In the genomic region with DNA sequence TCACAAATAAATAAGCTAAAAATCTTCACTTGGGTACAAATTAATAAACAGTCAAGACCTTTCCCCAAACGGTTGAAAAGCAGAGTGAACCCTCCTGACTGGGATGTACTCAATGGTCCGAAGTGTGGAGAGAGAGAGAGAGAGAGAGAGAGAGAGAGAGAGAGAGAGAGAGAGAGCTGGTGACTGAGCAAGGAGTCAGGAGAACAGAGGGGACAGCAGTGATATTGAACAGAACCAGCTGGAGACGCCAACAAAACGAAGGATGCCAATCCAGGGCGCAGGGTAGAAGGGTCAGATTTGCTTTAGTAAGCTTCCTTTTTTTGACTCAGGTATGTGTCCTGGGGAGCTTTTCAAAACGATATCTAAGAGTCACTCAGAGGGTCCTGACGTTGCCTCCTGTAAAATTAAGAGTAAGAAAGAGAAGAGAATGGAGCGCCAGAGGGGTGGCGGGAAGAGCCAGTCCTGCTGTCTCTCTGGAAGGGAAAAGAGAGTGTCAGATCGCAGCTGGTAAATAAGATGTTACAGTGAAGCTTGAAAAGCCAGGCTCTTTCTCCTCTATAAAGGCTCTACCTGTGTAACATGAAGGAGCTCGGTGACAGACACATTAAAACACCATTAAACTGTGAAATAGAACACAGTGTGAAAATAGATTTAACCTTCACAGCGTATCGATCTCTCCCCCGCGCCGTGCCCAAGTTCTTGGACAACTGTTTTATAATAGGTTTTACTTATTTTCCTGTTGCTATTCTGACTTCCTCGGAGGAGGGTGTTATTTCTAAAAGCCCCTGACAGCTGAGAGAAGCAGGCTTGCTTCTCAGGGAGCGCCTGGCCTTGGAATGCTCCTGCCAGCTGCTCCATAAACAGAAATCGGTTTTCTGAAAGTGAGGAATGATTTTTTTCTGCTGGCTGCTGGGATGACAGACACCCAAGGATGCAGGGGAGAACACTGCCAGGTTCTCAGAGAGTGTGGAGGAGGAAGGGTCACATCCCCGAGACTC, we compare ENCODE assay signal across 14 mouse cellular contexts.
DNase-seq lines count a peak whose midpoint lies in the region; ATAC-seq and TF ChIP-seq lines count a peak whose summit lies in the region.
"Had no signal": no experiment of that assay in that cellular context is flagged by ENCODE, and none has a peak within 500 bp of the region (broad histone marks: within the 10 kb centered on the region; RNA-seq: fewer than 3 reads in every experiment).

No protein-coding gene starts in this region.

- DNase-seq in embryonic facial prominence, embryonic 14.5 days (ENCODE audit: low spot score), result peak; percentile 20
- no peak for DNase-seq in embryonic facial prominence, embryonic 10.5 days (ENCODE audit: low spot score)
- peak; percentile 5 for DNase-seq in layer of hippocampus, adult 9-11 months
- no peak for DNase-seq in layer of hippocampus, adult 18-20 months (ENCODE audit: low spot score in 2 of 2)
- DNase-seq in brain, embryonic 14.5 days (ENCODE audit: low read depth), result peak; percentile 63
- DNase-seq in lung, postnatal 4 days, result peak; percentile 9 to 54
- DNase-seq in cerebellum, adult 9-11 months, result no peak
- no peak for DNase-seq in embryo, embryonic 9.5 days (ENCODE audit: extremely low spot score)
- DNase-seq: embryo, embryonic 11 days; spleen, adult 18-20 months had no signal

- TF ChIP-seq POLR2A in brain, embryonic 14.5 days (IDR thresholded peaks at IDR 0.05; ENCODE audit: borderline replicate concordance, extremely low read depth, insufficient read depth, insufficient read length, poor library complexity, severe bottlenecking), result no peak

- no peak for TF ChIP-seq CTCF in brain, embryonic 14.5 days (IDR thresholded peaks at IDR 0.05; ENCODE audit: borderline replicate concordance, extremely low read depth, insufficient read depth, insufficient read length)

- no peaks in the 10 kb centered on the region for H3K9me3 ChIP-seq in embryonic facial prominence, embryonic 14.5 days (ENCODE audit: control insufficient read depth, low read length)
- no peaks in the 10 kb centered on the region for H3K9me3 ChIP-seq in embryonic facial prominence, embryonic 10.5 days
- H3K9me3 ChIP-seq: forebrain, embryonic 13.5 days; heart, embryonic 10.5 days; liver, embryonic 15.5 days; neural tube, embryonic 12.5 days had no signal

- no peak overlapping the region for H3K9ac ChIP-seq in embryonic facial prominence, embryonic 14.5 days (ENCODE audit: low read depth, low read length)
- H3K9ac ChIP-seq: forebrain, embryonic 13.5 days; liver, embryonic 15.5 days; neural tube, embryonic 12.5 days had no signal

- H3K4me3 ChIP-seq in embryonic facial prominence, embryonic 14.5 days (ENCODE audit: low read depth, low read length), result no peak overlapping the region
- H3K4me3 ChIP-seq in embryonic facial prominence, embryonic 10.5 days, result no peak overlapping the region
- H3K4me3 ChIP-seq: forebrain, embryonic 13.5 days; heart, embryonic 10.5 days; liver, embryonic 15.5 days; neural tube, embryonic 12.5 days had no signal

- no peak for ATAC-seq in embryonic facial prominence, embryonic 14.5 days (ENCODE audit: low read depth)
- ATAC-seq: forebrain, embryonic 13.5 days had no signal

- H3K4me1 ChIP-seq in embryonic facial prominence, embryonic 14.5 days (ENCODE audit: control insufficient read depth, insufficient read depth, low read length), result no peaks in the 10 kb centered on the region
- no peaks in the 10 kb centered on the region for H3K4me1 ChIP-seq in embryonic facial prominence, embryonic 10.5 days
- H3K4me1 ChIP-seq: forebrain, embryonic 13.5 days; heart, embryonic 10.5 days; liver, embryonic 15.5 days; neural tube, embryonic 12.5 days had no signal

- 67% methylated on average over 20 of the region's 20 CpGs for WGBS in embryonic facial prominence, embryonic 14.5 days
- WGBS in embryonic facial prominence, embryonic 10.5 days, result 82% methylated on average over 20 of the region's 20 CpGs

- H3K4me2 ChIP-seq in embryonic facial prominence, embryonic 14.5 days (ENCODE audit: low read depth, low read length), result no peak overlapping the region
- H3K4me2 ChIP-seq: forebrain, embryonic 13.5 days; liver, embryonic 15.5 days; neural tube, embryonic 12.5 days had no signal

- H3K27me3 ChIP-seq in embryonic facial prominence, embryonic 14.5 days (replicated peaks; ENCODE audit: control insufficient read depth, insufficient read depth, low read length), result no peaks in the 10 kb centered on the region
- H3K27me3 ChIP-seq in embryonic facial prominence, embryonic 10.5 days (replicated peaks; ENCODE audit: low read depth, poor library complexity, severe bottlenecking), result no peaks in the 10 kb centered on the region
- H3K27me3 ChIP-seq: forebrain, embryonic 13.5 days; liver, embryonic 15.5 days; neural tube, embryonic 12.5 days had no signal

- H3K36me3 ChIP-seq in embryonic facial prominence, embryonic 14.5 days (ENCODE audit: control insufficient read depth, insufficient read depth, low read length), result no peaks in the 10 kb centered on the region
- no peaks in the 10 kb centered on the region for H3K36me3 ChIP-seq in embryonic facial prominence, embryonic 10.5 days (replicated peaks)
- H3K36me3 ChIP-seq: heart, embryonic 10.5 days; liver, embryonic 15.5 days; neural tube, embryonic 12.5 days had no signal

- no peak overlapping the region for H3K27ac ChIP-seq in embryonic facial prominence, embryonic 14.5 days (replicated peaks; ENCODE audit: low read depth, low read length)
- H3K27ac ChIP-seq in embryonic facial prominence, embryonic 10.5 days (replicated peaks), result no peak overlapping the region
- H3K27ac ChIP-seq: forebrain, embryonic 13.5 days; heart, embryonic 10.5 days; liver, embryonic 15.5 days; neural tube, embryonic 12.5 days had no signal

Comparison
In these comparisons a context has a peak if more than half of its experiments do, and no peak if none do; other contexts are left out.
1. DNase-seq: peak in embryonic facial prominence, embryonic 14.5 days (single experiment), layer of hippocampus, adult 9-11 months (single experiment), brain, embryonic 14.5 days (single experiment) and lung, postnatal 4 days (2 of 2); none in embryonic facial prominence, embryonic 10.5 days (single experiment), layer of hippocampus, adult 18-20 months (0 of 2), cerebellum, adult 9-11 months (single experiment) and embryo, embryonic 9.5 days (single experiment).